Mouse (Mus musculus): Measurements from ENCODE around the gene Btbd9.

- TF ChIP-seq CTCF (IDR thresholded peaks at IDR 0.05; ENCODE audit: extremely low read depth, insufficient read depth, insufficient read length, insufficient replicate concordance) (no peak), POLR2A (IDR thresholded peaks at IDR 0.05; ENCODE audit: low read depth, low read length) (no peak)
Observed at GRCm38 (mm10) chr17:30539098-30539497, 37.2 kb downstream of the Btbd9 start.
